Mouse (Mus musculus): ENCODE data around the gene Defb42. TPM values are rescaled to one million over a fixed set of nuclear protein-coding genes. Genes with fewer than 3 reads are reported as not detected.
A peak's percentile ranks its signal among the peaks of the same experiment; 100 is the strongest.

Gene Defb42
- total and polyA plus RNA-seq, 2 experiments from 2014 or later: 0.10 to 0.14 TPM

- Histone ChIP-seq H3K4me3 (ENCODE audit: low read depth, low read length) (no peak overlapping the region), H3K4me2 (ENCODE audit: low read depth) (no peak overlapping the region), H3K36me3 (ENCODE audit: insufficient read depth) (no peaks in the 10 kb centered on the region), H3K4me1 (ENCODE audit: insufficient read depth) (no peaks in the 10 kb centered on the region), H3K27ac (ENCODE audit: low read depth, low read length) (no peak overlapping the region), H3K9me3 (ENCODE audit: low read length) (no peaks in the 10 kb centered on the region), H3K27me3 (ENCODE audit: insufficient read depth, low read length) (no peaks in the 10 kb centered on the region), H3K9ac (no peak overlapping the region)
- DNase-seq: no peak
- ATAC-seq: no peak
- 60% methylated on average over 6 of the region's 6 CpGs for WGBS
- no peak for TF ChIP-seq CTCF (IDR thresholded peaks at IDR 0.05; ENCODE audit: low read depth)
Observed at GRCm38 (mm10) chr14:63020524-63021156, 26.2 kb upstream of the Defb42 start.

DNA sequence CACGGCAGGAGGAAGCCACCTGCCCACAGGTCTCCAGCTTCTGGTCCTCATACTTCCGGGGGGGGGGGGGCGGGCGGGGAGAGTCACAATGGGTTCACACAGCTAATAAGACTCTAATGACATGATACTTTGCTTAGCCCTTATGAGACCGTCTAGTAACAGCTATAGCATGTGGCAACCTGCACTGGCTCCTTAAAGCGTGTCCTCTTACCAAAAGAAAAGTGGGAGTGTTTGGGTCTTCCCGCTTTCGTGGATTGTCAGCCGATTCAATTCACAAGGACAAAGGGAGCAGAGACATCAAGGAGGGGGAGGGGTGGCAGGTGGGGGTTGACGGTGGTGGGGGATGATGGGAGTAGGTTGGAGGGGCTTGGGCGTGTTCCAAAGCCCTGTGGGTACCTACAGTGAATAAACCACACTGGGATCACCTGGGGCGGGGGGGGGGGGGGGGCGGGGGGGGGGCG, 3.1 kb downstream of the Defb42 start, which contains the start of gene Defb30:
Defb30 (minus strand) TSS at position 51 of the 461 bp plus-strand sequence.
- H3K4me2 ChIP-seq (ENCODE audit: low read depth): no peak within 1 kb of the TSS
- 69% methylated on average over 11 of the region's 14 CpGs for WGBS
- no peak within 1 kb of the TSS for H3K27ac ChIP-seq (ENCODE audit: low read depth, low read length)
- no peaks in the 10 kb centered on the region for H3K27me3 ChIP-seq (ENCODE audit: insufficient read depth, low read length)
- DNase-seq: no peak
- no peaks in the 10 kb centered on the region for H3K36me3 ChIP-seq (ENCODE audit: insufficient read depth)
- H3K4me1 ChIP-seq (ENCODE audit: insufficient read depth): no peaks in the 10 kb centered on the region
- no peak for ATAC-seq
- H3K4me3 ChIP-seq (ENCODE audit: low read depth, low read length): no peak within 1 kb of the TSS
- no peak within 1 kb of the TSS for H3K9ac ChIP-seq
- TF ChIP-seq CTCF (IDR thresholded peaks at IDR 0.05; ENCODE audit: low read depth): no peak
- H3K9me3 ChIP-seq (ENCODE audit: low read length): no peaks in the 10 kb centered on the region

GRCm38 (mm10) chr14:63050769-63051168, 4.0 kb downstream of the Defb42 start:
- Histone ChIP-seq H3K9me3 (ENCODE audit: low read length) (no peaks in the 10 kb centered on the region), H3K27ac (ENCODE audit: low read depth, low read length) (no peak overlapping the region), H3K4me1 (ENCODE audit: insufficient read depth) (no peaks in the 10 kb centered on the region), H3K9ac (no peak overlapping the region), H3K4me2 (ENCODE audit: low read depth) (no peak overlapping the region), H3K36me3 (ENCODE audit: insufficient read depth) (no peaks in the 10 kb centered on the region), H3K27me3 (ENCODE audit: insufficient read depth, low read length) (no peaks in the 10 kb centered on the region), H3K4me3 (ENCODE audit: low read depth, low read length) (no peak overlapping the region)
- peak; percentile 24 for DNase-seq
- WGBS: 33% methylated on average over 5 of the region's 5 CpGs
- peak; percentile 64 for TF ChIP-seq CTCF (IDR thresholded peaks at IDR 0.05; ENCODE audit: low read depth)
- no peak for ATAC-seq

DNA sequence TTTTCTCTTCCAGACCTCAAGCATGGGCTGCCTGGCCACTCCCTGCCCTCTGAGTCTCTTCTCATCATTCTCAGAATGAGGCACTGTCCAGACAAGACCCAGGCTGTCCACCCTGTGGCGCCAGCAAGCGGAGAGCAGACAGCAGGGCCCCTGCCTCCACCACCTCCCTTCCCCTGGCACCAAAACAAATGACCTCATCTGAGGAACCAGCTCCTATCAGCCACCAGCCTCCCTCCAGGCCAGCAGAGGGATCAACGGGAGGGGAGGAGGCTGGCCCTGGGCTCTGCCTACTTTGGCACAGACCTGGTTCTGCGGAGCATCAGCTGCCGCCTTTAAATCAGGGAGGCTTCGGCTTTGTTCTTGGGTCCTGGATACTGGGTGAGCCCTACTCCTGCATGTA, 7.9 kb downstream of the Defb42 start:
- no peaks in the 10 kb centered on the region for H3K9me3 ChIP-seq (ENCODE audit: low read length)
- H3K4me3 ChIP-seq (ENCODE audit: low read depth, low read length): no peak overlapping the region
- WGBS: 30% methylated on average over 6 of the region's 6 CpGs
- ATAC-seq (peak; percentile 94), DNase-seq (peak; percentile 63)
- no peaks in the 10 kb centered on the region for H3K4me1 ChIP-seq (ENCODE audit: insufficient read depth)
- TF ChIP-seq CTCF (IDR thresholded peaks at IDR 0.05; ENCODE audit: low read depth): peak; percentile 22
- H3K9ac ChIP-seq: no peak overlapping the region
- H3K36me3 ChIP-seq (ENCODE audit: insufficient read depth): no peaks in the 10 kb centered on the region
- no peak overlapping the region for H3K4me2 ChIP-seq (ENCODE audit: low read depth)
- no peaks in the 10 kb centered on the region for H3K27me3 ChIP-seq (ENCODE audit: insufficient read depth, low read length)
- no peak overlapping the region for H3K27ac ChIP-seq (ENCODE audit: low read depth, low read length)

DNA sequence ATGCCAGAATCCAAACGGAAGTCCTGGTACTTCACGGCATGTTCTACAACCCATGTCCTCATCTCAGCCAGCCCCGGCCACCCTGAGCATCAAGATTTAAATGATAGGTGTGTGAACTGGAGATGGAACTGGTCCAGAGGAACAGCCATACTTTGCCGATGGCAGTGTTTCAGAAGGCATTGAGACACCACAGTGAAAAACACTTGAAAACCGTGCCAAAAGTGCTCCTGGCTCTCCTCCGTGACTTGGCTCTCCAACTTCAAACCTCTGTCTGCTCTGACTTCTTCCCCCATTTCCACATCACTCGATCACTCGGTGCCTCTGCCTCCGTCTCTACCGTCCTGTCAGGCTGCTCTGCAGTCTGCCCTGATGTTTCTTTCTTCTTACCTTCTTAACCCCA, 13.6 kb downstream of the Defb42 start:
- DNase-seq: no peak
- WGBS: 71% methylated on average over 10 of the region's 10 CpGs
- Histone ChIP-seq H3K9me3 (ENCODE audit: low read length) (no peaks in the 10 kb centered on the region), H3K9ac (no peak overlapping the region), H3K4me3 (ENCODE audit: low read depth, low read length) (no peak overlapping the region), H3K27ac (ENCODE audit: low read depth, low read length) (no peak overlapping the region), H3K4me2 (ENCODE audit: low read depth) (no peak overlapping the region), H3K36me3 (ENCODE audit: insufficient read depth) (no peaks in the 10 kb centered on the region), H3K27me3 (ENCODE audit: insufficient read depth, low read length) (no peaks in the 10 kb centered on the region), H3K4me1 (ENCODE audit: insufficient read depth) (no peaks in the 10 kb centered on the region)
- no peak for TF ChIP-seq CTCF (IDR thresholded peaks at IDR 0.05; ENCODE audit: low read depth)
- ATAC-seq: no peak

GRCm38 (mm10) chr14:63062184-63062583, 15.4 kb downstream of the Defb42 start:
- 98% methylated on average over 2 of the region's 2 CpGs for WGBS
- DNase-seq: no peak

DNA sequence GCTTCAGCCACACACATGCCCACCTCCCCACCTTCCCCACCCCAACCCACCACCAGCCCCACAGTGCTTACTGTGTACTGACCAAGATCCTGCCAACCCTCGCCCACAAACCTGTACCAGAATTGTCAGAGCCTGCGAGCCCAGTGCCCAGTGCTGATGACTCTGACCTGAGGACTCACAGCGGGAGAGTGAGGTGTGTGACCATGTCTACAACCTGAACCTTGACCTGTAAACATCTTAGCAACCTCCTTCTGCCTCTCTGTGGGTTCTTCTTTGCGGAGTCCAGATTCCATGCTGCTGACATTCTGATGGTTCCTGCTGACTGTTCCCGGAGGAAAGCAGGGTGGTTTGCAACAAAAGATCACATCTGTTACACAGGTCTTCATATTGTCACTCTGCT, 18.6 kb downstream of the Defb42 start:
- Histone ChIP-seq H3K36me3 (ENCODE audit: insufficient read depth) (no peaks in the 10 kb centered on the region), H3K4me1 (ENCODE audit: insufficient read depth) (no peaks in the 10 kb centered on the region), H3K4me2 (ENCODE audit: low read depth) (no peak overlapping the region), H3K9me3 (ENCODE audit: low read length) (no peaks in the 10 kb centered on the region), H3K4me3 (ENCODE audit: low read depth, low read length) (no peak overlapping the region), H3K9ac (no peak overlapping the region), H3K27me3 (ENCODE audit: insufficient read depth, low read length) (no peaks in the 10 kb centered on the region), H3K27ac (ENCODE audit: low read depth, low read length) (no peak overlapping the region)
- ATAC-seq (no peak), DNase-seq (no peak)
- TF ChIP-seq CTCF (IDR thresholded peaks at IDR 0.05; ENCODE audit: low read depth): no peak
- WGBS: 79% methylated on average over 5 of the region's 5 CpGs

More at GRCm38 (mm10) chr14:63062184-63062583, 15.4 kb downstream of the Defb42 start:
- H3K27ac ChIP-seq (ENCODE audit: low read depth, low read length): no peak overlapping the region
- H3K9me3 ChIP-seq (ENCODE audit: low read length): no peaks in the 10 kb centered on the region
- no peaks in the 10 kb centered on the region for H3K4me1 ChIP-seq (ENCODE audit: insufficient read depth)
- H3K36me3 ChIP-seq (ENCODE audit: insufficient read depth): no peaks in the 10 kb centered on the region
- no peak overlapping the region for H3K4me3 ChIP-seq (ENCODE audit: low read depth, low read length)
- no peak for TF ChIP-seq CTCF (IDR thresholded peaks at IDR 0.05; ENCODE audit: low read depth)
- no peaks in the 10 kb centered on the region for H3K27me3 ChIP-seq (ENCODE audit: insufficient read depth, low read length)
- H3K4me2 ChIP-seq (ENCODE audit: low read depth): no peak overlapping the region
- H3K9ac ChIP-seq: no peak overlapping the region
- no peak for ATAC-seq

Data from forebrain, postnatal 0 days (tissue).